Mouse (Mus musculus) gastrocnemius, postnatal 14 days (tissue): ENCODE measurements around the gene Rnf150. TPM values are rescaled to one million over a fixed set of nuclear protein-coding genes. Genes with fewer than 3 reads are reported as not detected.
A peak's percentile ranks its signal among the peaks of the same experiment; 100 is the strongest.

Experiments used
- DNase-seq: peaks from one replicate; pipeline ENCODE4 v3.0.0; 2021; ENCODE audit warnings: mixed read lengths
- intact Hi-C: fragments of 180-260 bp; cut with DNase I; formaldehyde crosslinking; loops from one replicate; pipeline ENCODE4 v1.15.1; 2025; ENCODE audit warnings: low total_unique reads
- total RNA-seq, 2 experiments: library from RNA; stranded (reverse); gene quantifications; 2 replicates each; pipeline ENCODE4 v1.2.3; 2021

Gene Rnf150
- total RNA-seq, 2 experiments from 2014 or later, result 12.1 to 13.1 TPM

DNA sequence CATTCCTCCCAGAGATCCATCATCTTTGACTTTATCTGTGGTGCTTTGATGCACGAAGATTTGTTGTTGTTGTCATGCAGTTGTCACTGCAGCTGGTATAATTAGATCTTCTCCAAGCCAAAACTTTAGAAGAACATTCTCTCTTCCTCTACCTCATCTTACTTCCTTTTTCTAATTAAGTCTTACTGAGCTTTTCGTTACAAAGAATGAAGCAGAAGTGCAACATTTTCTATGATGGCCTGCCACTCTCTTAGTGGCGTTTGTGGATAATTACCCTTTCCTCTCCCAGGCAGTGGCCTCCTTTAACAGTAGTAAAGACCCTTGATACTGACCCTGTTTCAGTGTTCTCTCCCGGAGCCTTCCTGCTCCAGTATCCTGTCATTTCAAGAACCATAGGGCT is 128.9 kb downstream of the Rnf150 start:
- intact Hi-C loops, result no loop called here
- no peak for DNase-seq

DNA sequence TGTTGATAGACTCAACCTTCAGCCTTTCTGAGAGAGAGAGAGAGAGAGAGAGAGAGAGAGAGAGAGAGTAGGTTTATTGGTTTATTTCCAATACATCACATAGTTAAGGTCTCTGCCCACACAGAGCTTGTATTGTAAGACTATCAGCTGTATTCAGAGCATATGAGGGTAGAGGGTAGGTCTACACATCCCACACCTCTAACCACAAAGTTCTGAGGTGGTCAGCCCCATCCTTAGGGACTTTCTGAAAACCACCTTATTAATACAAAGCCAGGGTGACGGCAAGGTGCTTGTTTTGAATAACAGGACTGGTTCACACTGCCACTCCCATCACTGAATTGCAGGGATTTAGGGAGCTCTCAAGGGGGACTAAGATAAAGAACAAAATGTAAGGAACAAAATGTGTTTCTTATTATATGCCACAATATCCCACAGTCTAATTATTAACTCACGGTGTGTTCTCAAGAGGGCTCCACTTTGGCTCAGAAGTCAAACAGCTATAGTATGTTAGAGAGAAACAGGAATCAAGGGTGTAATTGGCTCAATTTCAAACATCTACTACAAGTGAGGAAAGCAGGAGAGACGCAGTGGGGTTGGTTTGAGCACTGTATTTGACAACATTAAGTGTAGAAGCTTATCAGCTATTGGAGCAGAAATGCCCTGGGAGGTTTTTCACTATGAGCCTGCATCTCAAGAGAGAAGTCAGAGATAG is 132.7 kb downstream of the Rnf150 start:
- no peak for DNase-seq
- intact Hi-C loops, result no loop called here

DNA sequence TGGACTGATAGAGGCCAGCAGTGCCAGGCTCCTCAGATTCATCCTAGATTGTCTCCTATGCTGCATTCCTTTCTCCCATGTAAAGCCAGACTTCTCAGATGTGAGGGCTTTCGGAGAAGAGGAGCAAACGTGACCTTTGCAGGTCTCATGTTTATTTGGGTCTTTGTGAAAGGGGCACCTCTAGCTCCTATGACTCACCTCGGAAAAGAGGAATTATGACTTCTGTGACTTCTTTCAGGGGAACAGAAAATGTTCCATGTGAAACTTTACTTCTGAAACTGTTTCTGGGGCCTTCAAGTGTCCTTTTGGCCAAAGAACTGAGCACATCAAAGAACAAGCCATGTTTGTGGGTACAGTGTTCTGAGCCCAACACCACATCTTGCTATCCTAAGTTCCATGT is 133.7 kb downstream of the Rnf150 start:
- intact Hi-C loops, result no loop called here
- DNase-seq, result no peak

DNA sequence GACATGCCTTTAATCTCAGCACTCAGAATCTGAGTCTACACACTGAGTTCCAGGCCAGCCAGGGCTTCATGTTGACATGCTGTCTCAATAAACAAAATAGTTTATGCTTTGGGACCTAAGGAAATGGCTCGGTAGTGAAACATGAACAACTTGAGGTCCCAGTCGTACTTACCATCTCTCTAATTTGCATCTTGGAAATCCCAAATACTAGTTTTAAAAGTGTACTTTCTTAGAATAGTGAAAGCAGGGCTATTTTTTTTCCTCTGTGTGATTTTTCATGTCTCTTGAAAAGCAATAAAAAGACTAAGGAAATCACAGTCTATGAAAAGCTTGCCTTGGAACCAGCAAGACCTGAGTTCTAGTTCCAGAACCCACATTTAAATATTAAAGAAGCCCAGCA is 135.6 kb downstream of the Rnf150 start:
- DNase-seq, result no peak
- intact Hi-C loops, result no loop called here

DNA sequence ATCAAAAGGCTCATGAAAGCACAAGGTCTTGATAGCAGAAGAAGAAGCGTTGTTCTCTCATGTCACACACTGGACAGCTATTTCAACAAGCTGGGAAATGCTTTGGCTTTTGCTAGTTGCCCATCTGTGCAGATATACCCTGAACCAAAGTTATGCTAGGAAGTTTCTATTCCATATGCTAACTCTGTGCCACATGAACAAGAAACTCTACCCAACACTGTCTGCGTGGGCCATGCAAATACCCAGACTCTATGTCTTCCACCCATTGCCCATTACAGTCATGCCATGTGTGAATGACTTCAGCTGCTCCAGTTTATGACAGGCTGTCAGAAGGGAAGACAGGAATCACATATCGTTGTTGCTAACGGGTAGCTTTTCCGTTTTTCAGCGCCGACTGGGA is 140.0 kb downstream of the Rnf150 start:
- intact Hi-C loops, result no loop called here
- DNase-seq, result no peak

DNA sequence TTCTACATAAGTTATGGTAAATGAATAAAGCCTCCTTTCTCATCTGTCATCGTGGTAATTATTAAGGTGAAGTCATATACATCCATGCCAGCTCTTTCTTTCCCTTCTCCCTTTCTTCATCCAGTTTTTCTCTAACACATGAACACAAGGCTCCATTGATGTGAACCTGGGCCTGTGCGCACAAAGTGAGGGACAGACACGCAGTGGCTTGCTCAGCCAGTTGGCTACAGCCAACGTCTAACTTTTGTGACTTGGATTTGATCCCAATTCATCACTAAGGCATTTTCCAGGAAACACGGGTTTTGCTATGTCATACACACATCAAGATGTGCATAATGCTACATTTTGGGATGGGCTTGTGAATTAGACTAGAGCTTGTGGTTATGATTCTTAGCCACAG is 146.3 kb downstream of the Rnf150 start:
- intact Hi-C loops, result no loop called here
- DNase-seq, result no peak

DNA sequence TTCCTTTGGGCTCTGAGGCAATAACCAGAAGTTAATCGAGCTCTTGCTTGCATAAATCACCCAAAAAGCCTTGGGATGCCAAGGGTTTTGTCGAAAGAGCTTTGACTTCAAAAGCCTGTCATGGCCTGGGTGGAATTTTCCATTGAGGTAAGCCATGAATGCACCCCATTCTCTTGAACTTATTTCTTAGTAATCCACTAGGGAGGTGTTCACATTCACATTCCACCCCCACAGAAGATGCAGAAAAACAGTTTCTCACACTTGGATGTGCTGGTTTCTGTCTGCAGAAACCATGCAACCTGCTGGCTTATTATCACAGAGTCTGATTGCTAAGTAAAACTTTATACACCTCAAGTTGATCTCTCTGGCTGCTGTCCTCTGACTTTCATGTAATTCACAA is 148.1 kb downstream of the Rnf150 start:
- intact Hi-C loops, result no loop called here
- DNase-seq, result no peak

DNA sequence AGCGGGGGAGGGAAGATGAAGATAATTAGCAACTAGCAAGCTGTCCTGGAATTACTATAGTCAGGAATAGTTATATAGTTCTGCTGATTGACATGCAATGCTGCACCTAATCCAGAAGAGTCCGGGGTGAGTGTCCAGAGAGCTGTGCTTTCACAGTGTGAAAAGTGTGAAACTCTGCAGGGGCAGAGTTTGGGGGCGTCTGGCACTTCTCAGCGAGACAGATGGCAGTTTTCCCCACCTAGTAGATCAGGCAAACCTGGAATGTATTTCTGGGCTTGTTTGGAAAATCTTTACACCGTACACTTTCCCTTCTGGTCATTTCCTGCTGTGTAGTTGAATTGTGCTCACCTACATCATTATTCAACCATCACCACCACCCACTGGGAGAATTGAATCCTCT is 148.6 kb downstream of the Rnf150 start:
- no peak for DNase-seq
- intact Hi-C loops, result no loop called here

DNA sequence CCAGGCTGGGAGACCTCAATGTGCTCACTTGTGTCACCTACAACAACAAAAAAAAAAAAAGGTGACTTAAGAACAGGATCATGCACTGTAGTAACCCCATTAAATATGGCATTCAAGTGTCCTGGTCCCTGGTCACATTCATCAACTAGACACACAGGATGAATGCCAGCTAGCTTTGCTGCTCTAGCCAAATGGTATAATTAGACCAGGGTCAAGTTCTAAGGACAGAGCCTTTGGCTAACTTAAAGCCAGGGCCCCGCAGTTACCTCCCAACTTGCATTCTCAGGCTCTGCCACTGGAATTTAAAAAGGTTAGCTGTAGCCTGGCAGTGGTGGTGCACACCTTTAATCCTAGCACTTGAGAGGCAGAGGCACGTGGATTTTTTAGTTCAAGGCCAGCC is 165.1 kb downstream of the Rnf150 start:
- DNase-seq, result peak; percentile 13
- intact Hi-C loops, result no loop called here

DNA sequence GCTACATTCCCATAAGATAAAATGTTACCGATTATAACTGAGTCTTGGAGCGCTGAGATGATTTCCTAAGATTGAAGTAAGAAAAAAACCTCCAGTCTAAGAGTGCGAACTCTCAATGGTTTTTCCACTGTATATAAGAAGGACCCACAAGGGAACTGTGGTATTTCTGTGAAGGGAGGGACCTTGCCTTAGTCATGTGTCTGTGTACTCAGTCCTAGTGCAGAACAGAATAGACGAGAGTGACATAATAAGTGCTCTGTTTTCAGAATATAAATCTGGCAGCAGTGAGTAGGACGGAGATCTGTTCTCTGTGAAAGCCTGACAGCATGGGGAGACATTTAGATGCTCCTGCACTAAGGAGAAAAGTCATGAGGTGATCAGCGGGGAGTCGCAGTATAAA is 169.6 kb downstream of the Rnf150 start:
- intact Hi-C loops, result no loop called here
- DNase-seq, result no peak

DNA sequence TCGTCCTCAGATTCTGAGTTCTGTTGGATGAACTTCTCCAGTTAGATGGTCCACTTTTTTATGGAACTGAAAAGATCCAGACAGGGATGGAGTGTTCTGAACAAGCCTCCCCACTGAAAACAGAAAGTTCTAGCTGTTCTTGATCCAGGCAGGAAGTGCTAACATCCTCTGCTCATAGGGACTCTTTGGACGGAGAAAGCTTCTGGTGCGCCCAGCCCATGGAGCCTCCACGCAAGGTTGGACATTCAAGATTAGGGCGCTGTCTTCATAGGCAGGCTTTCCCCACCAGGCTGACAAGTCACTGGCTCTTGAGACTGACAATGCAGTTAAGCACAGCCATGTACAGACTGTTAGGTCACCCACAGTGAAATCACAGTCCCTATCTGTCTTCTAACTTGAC is 172.0 kb downstream of the Rnf150 start:
- no peak for DNase-seq
- intact Hi-C loops, result no loop called here

DNA sequence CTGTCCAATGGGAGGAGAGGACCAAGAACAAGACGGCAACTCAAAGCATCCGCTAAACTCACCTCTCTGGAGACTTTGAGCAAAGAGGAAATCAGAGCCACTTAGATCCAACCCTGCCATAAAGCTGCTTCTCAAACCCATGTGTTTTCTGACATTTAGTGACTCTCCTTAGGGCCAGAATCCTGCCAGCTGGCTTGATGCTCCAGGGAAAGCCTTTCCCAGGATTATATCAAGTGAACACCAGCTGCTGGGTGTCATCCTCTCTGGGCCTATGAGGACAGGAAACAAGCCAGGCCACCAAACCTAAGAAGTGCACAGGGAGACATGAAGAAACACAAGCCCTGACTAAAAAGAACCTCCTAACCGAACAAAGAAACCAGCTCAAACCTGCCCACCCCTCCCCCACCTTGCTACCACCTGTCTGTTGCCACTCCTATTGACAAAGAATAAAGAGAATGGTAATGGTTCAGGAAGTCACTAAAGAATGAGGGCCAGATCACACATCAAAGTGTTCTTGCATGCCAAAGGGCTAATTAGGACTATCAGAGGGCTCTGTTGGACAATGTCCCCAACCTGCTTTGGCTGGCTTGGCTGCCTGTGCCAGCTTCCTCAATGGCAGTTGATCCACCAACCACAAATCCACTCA is 173.5 kb downstream of the Rnf150 start:
- DNase-seq, result peak; percentile 45
- intact Hi-C loops, result no loop called here

DNA sequence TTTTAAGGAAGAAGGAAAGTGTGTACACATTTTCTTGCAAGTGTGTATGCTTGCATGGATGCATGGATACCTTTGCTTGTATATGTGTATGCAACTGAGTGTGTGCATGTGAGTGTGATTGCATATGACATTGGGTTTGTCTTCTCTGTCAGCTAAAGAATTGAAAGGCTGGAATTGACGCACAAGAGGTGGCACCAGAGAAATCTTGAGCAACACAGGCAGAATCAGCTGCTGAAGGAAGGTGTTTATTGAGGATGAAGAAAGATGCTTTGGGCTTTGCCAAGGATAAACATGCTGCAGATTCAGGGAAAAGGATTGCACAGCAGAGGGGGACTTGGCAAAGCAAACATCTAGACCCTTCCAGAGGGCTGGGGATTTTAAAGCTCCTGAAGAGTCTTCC is 174.2 kb downstream of the Rnf150 start:
- intact Hi-C loops, result no loop called here
- DNase-seq, result no peak

DNA sequence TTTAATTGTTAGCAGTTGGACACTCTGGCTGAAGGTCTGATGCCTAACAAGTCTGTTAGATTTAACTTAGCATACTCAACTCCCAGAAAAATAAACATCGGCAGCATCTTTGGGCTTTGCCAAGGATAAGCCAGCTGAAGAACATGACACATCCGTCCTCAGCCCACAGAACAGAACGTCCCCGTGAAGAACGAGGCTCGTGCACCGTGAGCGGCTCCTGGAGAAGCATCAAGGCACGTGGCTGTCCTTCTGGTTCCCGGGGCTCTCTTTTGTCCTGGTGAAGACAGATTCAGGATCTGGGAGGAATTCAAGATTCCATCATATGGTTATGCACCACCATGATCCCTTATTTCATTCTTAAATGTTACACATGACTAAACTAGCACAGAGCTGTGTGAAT is 175.4 kb downstream of the Rnf150 start:
- intact Hi-C loops, result no loop called here
- DNase-seq, result no peak

DNA sequence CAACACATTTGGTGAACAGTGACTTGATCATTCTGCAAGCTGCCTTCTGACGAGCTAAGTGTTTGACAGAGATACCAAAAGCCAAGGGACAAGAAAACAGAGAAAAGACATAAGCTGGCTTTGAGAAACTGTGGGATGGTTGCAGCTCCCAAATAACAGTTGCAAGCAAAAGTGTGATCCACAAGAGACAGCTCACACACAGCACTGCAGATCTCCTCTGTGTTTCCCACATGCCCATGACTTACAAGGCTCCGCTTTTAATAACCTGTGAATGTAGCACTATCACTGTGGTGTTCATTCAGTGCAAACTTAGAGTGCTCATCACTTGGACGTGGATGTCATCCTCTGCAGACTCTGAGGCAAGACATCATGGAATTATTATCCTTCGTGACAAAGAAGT is 178.3 kb downstream of the Rnf150 start:
- intact Hi-C loops, result no loop called here
- DNase-seq, result no peak

DNA sequence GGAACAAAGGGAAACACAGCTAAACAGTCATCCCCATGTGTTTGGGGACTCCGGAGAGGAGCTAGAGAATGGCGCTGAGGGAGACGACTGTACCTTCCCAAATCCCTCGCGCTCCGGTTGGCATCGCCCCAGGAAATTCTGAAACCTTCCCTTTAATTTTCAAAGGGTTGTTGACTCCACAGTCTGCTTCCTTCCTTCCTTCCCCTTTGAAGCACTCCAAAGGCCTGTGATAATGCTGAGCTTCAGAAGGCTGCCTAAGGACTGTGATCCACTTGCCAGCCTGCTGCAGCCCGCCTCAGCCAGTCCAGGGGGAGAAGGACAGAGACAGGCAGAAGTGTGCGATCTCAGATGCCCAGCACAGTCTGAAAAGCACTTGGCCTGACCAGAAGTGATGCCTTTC is 183.8 kb downstream of the Rnf150 start:
- DNase-seq, result no peak
- intact Hi-C loops, result no loop called here

DNA sequence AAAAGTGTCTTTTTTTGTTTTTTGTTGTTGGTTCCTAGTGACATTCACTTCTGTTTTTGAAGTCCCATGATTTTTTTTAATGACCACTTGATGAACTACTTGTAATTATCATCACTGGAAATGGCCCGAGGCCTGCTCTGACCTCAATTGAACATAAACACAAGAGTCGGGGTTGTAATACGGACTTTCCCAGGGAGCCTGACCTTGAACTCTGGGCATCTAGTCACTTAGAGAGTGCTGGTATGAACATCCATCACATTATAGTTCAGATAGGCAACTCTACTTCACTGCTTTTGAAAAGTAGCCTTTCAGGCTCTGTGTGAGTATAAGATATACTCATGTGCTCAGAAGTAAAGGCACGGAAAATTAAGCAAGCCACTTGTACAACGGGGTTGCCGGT is 185.4 kb downstream of the Rnf150 start:
- intact Hi-C loops, result no loop called here
- DNase-seq, result no peak

DNA sequence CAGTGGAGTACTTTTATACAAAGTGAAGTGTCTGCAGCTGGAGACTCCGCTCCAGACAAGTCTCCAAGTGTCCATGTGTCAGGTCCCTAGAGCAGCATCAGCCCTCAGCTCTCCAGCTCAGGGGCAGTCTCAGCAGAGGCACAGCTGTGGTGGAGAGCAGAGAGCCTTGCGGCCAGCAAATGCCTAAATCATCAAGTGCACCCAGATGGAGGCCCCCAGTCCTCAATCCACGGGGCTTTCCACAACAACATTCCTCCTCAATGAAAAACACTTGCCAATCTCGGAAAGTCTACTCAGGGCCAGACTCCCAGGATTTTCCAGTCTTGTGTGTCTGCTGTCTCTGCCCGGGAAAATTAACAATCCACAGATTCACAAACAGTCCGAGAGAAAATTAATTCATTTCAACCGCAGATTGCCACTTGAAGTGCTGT is 186.0 kb downstream of the Rnf150 start:
- intact Hi-C loops, result no loop called here

DNA sequence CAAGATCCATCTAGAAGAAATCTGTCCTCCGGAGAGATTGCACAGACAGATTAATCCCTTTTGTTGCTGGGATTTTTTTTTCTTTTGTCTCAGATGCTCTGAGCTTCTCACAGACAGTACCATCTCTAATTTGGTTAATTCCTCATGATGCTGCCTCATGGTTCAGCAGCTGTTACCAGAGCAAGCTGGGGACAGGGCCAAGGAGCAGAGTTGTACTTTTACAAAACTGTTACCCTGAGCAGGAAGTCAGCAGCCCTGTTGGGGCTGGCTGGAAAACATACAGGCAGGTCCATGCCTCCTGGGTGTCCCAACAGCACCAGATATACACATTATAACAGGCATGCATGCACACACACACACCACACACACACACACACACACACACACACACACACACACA is 186.5 kb downstream of the Rnf150 start:
- DNase-seq, result peak; percentile 48
- intact Hi-C loops, result no loop called here

More for the DNA sequence above, 186.0 kb downstream of the Rnf150 start:
- DNase-seq, result peak; percentile 46

DNA sequence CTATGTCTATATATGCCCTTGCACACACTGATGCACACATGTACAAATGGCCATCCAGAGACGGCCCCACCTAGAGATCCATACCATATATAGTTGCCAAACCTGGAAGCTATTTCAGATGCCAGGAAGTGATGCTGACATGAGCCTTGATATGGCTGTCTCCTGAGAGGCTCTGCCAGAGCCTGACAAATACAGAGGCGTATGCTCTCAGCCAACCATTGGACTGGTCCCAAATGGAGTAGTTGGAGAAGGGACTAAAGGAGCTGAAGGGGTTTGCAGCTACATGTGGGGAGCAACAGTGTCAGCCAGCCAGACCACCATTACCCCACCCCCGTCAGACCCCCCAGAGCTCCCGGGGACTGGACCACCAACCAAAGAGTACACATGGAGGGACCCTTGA is 189.7 kb downstream of the Rnf150 start:
- no peak for DNase-seq
- intact Hi-C loops, result no loop called here

DNA sequence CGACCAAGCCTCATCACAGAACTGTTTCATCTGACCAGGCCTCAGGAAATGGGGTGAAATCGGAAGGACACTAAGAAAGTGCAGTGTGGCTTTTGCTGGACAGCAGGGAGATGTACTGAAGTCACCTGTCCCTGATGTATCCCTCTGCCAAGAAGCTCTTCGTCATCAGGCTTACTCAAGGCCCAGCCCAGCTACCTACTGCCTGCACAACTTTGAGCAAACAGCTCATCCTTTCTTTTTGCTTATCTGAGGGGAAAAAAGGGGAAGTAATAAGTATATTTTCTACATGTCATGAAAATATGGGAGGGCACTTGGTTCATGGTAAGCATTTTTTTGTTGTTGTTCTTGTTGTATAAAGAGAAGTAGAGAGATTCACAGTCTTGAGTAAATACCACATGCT is 191.6 kb downstream of the Rnf150 start:
- intact Hi-C loops, result no loop called here
- DNase-seq, result no peak

DNA sequence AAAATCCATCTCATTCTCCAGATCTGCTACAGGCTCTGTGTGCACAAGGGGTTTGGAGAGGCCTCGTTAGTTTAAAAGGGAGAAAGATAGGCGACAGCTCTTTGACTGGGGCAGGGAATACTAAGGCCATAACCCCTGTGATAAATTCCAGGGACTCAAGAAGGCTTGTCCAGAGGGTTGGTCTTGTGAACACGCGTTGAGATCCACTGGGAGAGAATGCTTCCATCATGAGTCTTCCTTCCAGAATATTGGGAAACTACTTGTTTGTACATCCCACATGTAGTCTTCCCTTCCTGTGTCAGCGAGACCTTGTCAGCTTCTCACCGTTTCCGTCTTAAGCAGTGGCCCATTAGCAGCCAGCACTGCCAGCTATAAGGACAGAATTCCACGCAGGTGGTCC is 195.8 kb downstream of the Rnf150 start:
- intact Hi-C loops, result no loop called here
- DNase-seq, result no peak
